Mouse (Mus musculus): ENCODE data around the gene Pltp. TPM values are rescaled to one million over a fixed set of nuclear protein-coding genes. Genes with fewer than 3 reads are reported as not detected.
A peak's percentile ranks its signal among the peaks of the same experiment; 100 is the strongest.
"Not testable (repeated sequence)": the region's sequence is repeated elsewhere in the genome, so short reads cannot be mapped to it uniquely, and the experiment has no call there.

The Pltp gene
- polyA plus RNA-seq, 1 experiment from 2014 or later = 24.9 TPM

DNA sequence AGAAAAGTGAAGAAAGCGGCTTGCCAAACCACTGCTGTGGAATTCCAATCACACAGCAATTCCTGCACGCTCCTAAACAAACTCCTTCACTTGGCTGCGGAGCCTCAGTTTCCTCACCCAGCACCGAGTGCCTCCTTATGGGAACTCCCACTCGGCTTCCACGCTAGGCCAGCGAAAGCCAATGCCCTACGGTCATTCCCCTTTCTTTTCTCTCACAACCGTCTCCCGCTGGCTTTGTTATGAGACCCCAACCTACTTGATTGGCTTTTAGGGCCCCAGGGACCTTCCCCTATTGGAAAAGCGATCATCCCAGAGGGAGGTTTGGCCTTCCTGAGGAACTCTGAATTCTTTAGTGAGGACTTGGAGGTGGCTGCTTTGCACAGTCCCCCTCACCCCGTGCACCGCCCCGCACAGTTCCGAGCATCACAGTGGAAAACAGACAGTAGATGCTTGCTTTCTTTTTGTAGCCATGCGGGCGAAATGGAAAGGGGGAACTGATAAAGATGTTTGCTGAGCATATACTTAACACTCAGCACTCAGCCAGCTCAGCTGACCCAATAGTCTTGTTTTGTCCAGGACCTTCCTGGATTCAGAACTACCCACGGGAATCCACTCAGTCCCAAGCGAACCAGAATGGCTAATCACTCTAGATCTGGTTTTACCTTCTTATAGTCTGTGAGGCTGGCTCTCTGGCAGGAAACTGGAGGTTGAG, 487 bp upstream of the Pltp start:
- WGBS = 4% methylated on average over 19 of the region's 19 CpGs
- Histone ChIP-seq H3K4me3 (peak overlapping the region; percentile 67), H3K4me1 (peaks cover 48% of the 10 kb centered on the region), H3K27ac (peak overlapping the region; percentile 65), H3K9me3 (replicated peaks) (no peaks in the 10 kb centered on the region), H3K36me3 (no peaks in the 10 kb centered on the region), H3K27me3 (ENCODE audit: low read depth, poor library complexity, severe bottlenecking) (peaks cover 71% of the 10 kb centered on the region)
- peak; percentile 51 for DNase-seq (ENCODE audit: low spot score)

DNA sequence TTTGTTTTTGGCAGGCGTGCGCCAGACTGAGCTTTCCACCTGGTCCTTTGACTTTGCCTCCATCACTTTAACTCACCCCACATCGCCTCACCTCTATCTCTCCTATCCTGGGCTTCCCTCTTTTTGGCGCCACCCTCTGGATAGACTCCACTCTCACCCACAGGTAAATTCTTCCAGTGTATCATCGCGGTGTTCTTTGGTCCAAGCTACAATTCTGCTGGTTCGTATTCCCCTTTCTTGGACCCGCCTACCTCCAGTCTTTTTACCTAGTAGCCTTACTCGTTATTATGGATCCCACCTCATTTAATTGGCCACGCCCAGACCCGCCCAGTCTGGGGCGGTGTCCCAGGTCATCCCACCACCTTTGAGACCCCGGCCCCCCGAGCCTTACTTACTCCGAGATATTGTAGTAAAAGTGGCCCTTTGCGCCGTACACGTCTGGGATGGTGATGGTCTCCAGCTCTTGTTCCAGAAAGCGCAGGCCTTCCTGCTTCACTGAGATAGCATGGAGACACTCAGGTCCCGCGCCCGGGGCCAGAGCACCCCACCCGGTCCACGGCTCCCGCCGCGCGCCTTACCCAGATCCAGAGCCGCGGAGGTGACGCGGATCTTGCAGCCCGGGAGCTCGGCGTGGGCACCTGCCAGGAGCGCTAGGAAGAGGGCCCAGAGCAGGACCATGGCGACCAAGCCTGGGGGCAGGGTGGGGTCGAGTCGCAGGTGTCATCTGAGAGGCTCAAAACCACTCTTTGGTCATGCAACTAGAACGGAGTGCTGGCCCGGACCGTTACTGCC, 1.0 kb downstream of the Pltp start:
- peak; percentile 59 for DNase-seq (ENCODE audit: low spot score)
- peaks cover 71% of the 10 kb centered on the region for H3K27me3 ChIP-seq (ENCODE audit: low read depth, poor library complexity, severe bottlenecking)
- H3K9me3 ChIP-seq (replicated peaks) = no peaks in the 10 kb centered on the region
- peaks cover 38% of the 10 kb centered on the region for H3K4me1 ChIP-seq
- H3K36me3 ChIP-seq = no peaks in the 10 kb centered on the region
- peak overlapping the region; percentile 67 for H3K4me3 ChIP-seq
- 1% methylated on average over 42 of the region's 42 CpGs for WGBS
- peak overlapping the region; percentile 46; the same call in 1 of the 2 replicates for H3K27ac ChIP-seq

DNA sequence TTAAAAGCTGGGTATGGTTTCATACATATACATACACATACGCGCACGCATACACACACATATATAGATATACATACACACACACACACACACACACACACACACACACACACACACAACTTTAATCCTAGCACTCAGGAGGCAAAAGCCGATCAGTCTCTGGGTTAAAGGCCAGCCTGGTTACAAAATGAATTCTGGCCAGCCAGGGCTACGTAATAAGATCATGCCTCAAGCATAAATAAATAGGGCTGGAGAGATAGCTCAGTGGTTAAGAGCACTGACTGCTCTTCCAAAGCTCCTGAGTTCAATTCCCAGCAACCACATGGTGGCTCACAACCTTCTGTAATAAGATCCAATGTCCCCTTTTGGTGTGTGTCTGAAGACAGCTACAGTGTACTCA, 1.9 kb downstream of the Pltp start:
- 86% methylated on average over 5 of the region's 5 CpGs for WGBS
- peaks cover 68% of the 10 kb centered on the region for H3K27me3 ChIP-seq (ENCODE audit: low read depth, poor library complexity, severe bottlenecking)
- DNase-seq (ENCODE audit: low spot score); H3K9me3 ChIP-seq (replicated peaks); H3K4me3 ChIP-seq; H3K27ac ChIP-seq; H3K36me3 ChIP-seq: not testable (repeated sequence)
- H3K4me1 ChIP-seq = peaks cover 38% of the 10 kb centered on the region

DNA sequence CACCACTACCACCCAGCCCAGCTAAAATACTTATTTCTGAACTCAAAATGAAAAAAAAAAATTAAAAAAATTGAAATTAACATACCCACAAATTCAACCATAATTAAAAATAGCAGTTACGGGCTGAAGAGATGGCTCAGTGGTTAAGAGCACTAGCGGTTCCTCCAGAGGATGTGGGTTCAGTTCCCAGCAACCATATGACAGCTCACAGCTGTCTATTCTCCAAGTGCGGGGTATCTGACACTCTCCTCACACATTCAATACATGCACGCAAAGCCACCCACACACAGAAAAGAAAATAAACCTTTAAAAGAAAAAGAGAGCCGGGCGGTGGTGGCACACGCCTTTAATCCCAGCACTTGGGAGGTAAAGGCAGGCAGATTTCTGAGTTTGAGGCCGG, 7.5 kb downstream of the Pltp start:
- Histone ChIP-seq H3K4me1 (peaks cover 4% of the 10 kb centered on the region; the same call in 1 of the 2 replicates), H3K27me3 (ENCODE audit: low read depth, poor library complexity, severe bottlenecking) (peaks cover 16% of the 10 kb centered on the region), H3K36me3 (peaks cover 4% of the 10 kb centered on the region; the same call in 1 of the 2 replicates), H3K4me3 (no peak overlapping the region), H3K9me3 (replicated peaks) (no peaks in the 10 kb centered on the region), H3K27ac (no peak overlapping the region)
- DNase-seq (ENCODE audit: low spot score) = no peak
- WGBS = 92% methylated on average over 8 of the region's 8 CpGs

DNA sequence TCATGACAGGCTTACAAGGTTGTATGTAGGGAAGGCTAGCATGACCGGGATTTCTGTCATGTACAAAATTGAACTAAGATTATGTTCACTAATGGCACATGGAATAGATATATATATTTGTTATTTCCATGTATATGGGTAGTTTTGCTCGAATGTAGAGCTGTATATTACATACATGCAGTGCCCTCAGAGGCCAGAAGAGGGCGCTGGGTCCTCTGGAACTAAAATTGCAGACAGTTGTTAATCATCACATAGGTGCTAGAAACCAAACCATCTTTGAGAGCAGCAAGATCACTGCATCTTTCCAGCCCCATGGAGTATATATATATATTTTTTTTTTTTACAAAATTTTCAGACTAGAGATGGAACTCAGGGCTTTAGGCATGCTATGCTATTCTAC, 11.7 kb downstream of the Pltp start:
- peaks cover 9% of the 10 kb centered on the region for H3K36me3 ChIP-seq

DNA sequence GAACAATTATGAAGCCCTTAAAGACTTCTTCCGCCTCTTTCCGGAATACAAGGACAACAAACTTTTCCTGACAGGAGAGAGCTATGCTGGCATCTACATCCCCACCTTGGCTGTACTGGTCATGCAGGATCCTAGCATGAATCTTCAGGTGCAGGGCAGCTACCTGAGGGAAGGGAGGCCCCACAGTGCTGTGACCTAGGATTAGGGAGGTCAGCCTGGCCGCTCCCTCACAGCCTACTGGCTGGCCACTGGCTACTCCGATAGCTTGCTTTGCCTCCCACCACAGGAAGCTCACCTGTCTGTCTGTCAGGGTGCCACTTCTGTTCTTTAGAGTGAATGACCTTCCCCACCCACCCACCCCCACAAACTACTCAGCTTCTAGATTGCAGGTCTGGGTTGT, 22.3 kb downstream of the Pltp start:
- H3K36me3 ChIP-seq = peaks cover 49% of the 10 kb centered on the region
- H3K4me1 ChIP-seq = peaks cover 27% of the 10 kb centered on the region
- H3K4me3 ChIP-seq = peak overlapping the region; percentile 88; the same call in 1 of the 2 replicates
- no peak for DNase-seq (ENCODE audit: low spot score)
- H3K27ac ChIP-seq = no peak overlapping the region
- no peaks in the 10 kb centered on the region for H3K9me3 ChIP-seq (replicated peaks)
- H3K27me3 ChIP-seq (ENCODE audit: low read depth, poor library complexity, severe bottlenecking) = no peaks in the 10 kb centered on the region
- 97% methylated on average over 4 of the region's 4 CpGs for WGBS

More for the DNA sequence above, 11.7 kb downstream of the Pltp start:
- 51% methylated on average over 3 of the region's 3 CpGs for WGBS
- no peaks in the 10 kb centered on the region for H3K4me1 ChIP-seq
- no peaks in the 10 kb centered on the region for H3K27me3 ChIP-seq (ENCODE audit: low read depth, poor library complexity, severe bottlenecking)
- no peak overlapping the region for H3K4me3 ChIP-seq
- DNase-seq (ENCODE audit: low spot score) = no peak
- no peaks in the 10 kb centered on the region for H3K9me3 ChIP-seq (replicated peaks)
- H3K27ac ChIP-seq = no peak overlapping the region

DNA sequence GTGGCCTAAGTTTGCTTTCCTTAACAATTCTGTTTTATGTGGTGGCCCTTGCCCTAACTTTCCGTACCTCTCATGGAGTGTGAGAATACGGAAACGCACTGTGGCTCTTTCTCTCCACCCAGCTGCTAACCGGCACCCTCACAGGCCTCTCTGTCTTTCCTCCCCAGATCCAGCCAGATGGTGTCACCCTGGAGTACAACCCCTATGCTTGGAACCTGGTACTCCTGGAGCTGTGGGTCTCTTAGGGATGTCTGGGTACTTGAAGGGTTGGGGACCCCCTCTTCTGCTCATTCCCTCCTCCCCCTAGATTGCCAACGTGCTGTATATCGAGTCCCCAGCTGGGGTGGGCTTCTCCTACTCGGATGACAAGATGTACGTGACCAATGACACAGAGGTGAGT, 23.0 kb downstream of the Pltp start:
- no peaks in the 10 kb centered on the region for H3K9me3 ChIP-seq (replicated peaks)
- peak overlapping the region; percentile 88 for H3K4me3 ChIP-seq
- no peak for DNase-seq (ENCODE audit: low spot score)
- WGBS = 52% methylated on average over 8 of the region's 8 CpGs
- peaks cover 27% of the 10 kb centered on the region for H3K4me1 ChIP-seq
- peak overlapping the region; percentile 93 for H3K27ac ChIP-seq
- H3K27me3 ChIP-seq (ENCODE audit: low read depth, poor library complexity, severe bottlenecking) = no peaks in the 10 kb centered on the region
- peaks cover 42% of the 10 kb centered on the region for H3K36me3 ChIP-seq

DNA sequence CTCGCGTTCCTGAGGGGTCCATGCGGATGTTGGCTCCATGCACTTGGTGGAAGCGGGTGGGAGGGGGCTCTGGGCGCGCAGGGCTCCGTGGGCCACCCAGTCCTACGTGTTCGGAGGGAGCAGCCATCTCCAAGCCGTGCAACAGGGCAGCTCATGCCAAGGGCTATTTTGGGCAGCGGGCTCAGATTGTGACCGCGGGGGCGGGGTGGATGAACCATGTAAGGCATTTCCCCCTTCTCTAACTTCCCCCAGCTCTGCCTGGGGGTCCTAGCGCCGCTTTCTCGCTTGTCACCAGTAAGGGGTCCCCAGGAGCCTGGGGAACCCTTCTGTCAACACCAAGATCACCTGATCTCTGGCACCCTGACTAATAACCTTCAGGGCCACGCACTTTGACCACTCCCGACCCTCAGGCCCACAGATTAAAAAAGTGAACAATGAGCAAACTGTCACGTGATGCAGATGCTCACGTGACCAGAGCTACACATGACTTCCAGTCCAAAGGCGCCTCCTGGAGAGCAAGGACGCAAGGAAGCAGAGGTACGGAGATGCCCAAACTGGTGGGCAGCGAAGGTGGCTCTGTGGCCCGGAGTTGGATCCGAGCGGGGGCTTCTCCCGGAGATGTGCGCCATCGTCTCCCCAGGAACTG, 24.1 kb downstream of the Pltp start, which contains the start of gene Neurl2:
TSS of gene Neurl2 (minus strand) at position 143 of the 646 bp plus-strand sequence.
- Histone ChIP-seq H3K27ac (peak within 1 kb of the TSS; percentile 93), H3K36me3 (peaks cover 37% of the 10 kb centered on the region), H3K4me3 (peak within 1 kb of the TSS; percentile 88), H3K9me3 (replicated peaks) (no peaks in the 10 kb centered on the region), H3K27me3 (ENCODE audit: low read depth, poor library complexity, severe bottlenecking) (no peaks in the 10 kb centered on the region), H3K4me1 (peaks cover 27% of the 10 kb centered on the region)
- WGBS = under 1% methylated on average over 31 of the region's 31 CpGs
- DNase-seq (ENCODE audit: low spot score) = peak; percentile 96

DNA sequence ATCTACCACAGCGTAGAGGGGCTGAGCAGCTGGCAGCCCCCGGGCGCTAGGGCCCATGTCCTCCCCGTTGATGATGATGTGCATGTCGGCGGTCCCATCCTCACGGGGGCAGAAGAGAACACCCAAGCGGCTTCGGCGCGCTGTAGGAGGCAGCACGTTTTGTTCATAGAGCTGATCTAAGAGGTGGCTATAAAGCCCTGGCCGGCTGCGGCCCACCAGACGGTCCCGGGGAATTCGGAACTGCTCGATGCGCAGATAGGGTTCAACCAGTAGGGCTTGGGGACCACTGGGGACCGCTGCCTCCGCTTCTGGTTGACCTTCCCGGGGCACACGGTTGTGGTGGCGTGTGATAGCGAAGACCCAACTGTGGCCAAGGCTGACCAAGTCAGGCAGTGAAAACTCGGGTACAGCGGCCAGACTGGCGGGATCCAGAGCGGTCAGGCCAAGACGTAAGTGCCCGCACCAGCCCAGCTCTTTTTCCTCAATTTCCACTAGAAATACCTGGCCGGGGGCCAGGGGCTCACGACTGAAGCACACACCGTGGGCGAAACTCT, 24.7 kb downstream of the Pltp start, which contains the start of gene Ctsa:
TSS of gene Ctsa (plus strand) at position 126 of the 554 bp plus-strand sequence.
- 1% methylated on average over 35 of the region's 35 CpGs for WGBS
- peak within 1 kb of the TSS; percentile 93 for H3K27ac ChIP-seq
- H3K36me3 ChIP-seq = peaks cover 37% of the 10 kb centered on the region
- peaks cover 27% of the 10 kb centered on the region for H3K4me1 ChIP-seq
- peak within 1 kb of the TSS; percentile 88 for H3K4me3 ChIP-seq
- no peaks in the 10 kb centered on the region for H3K9me3 ChIP-seq (replicated peaks)
- DNase-seq (ENCODE audit: low spot score) = peak; percentile 79
- H3K27me3 ChIP-seq (ENCODE audit: low read depth, poor library complexity, severe bottlenecking) = no peaks in the 10 kb centered on the region

DNA sequence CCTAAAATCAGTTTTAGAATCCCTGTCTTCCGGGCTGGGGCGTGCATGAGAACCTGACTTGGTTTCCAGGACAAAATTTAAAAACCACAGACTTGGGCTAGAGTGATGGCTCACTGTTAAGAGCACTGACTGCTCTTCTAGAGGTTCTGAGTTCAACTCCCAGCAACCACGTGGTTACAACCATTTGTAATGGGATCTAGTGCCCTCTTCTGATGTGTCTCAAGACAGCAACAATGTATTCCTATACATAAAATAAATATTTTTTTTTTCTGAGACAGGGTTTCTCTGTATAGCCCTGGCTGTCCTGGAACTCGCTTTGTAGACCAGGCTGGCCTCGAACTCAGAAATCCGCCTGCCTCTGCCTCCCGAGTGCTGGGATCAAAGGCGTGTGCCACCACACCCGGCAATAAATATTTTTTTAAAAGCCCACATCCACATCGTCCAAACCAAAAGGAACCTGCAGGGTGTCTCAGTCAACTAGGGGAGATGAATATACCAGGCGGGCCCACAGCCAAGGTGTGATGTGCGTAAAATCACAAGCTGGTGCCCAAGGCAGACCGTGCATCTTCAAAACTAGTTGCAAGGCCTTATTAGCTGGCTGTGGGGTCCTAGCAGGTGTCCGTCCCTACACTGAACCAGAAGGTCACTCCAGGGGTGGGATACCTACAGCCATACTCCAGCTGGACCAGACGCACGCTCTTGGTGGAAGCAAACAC, 25.3 kb downstream of the Pltp start:
- no peaks in the 10 kb centered on the region for H3K9me3 ChIP-seq (replicated peaks)
- peaks cover 37% of the 10 kb centered on the region for H3K36me3 ChIP-seq
- no peak for DNase-seq (ENCODE audit: low spot score)
- WGBS = 65% methylated on average over 16 of the region's 16 CpGs
- peak overlapping the region; percentile 93 for H3K27ac ChIP-seq
- no peaks in the 10 kb centered on the region for H3K27me3 ChIP-seq (ENCODE audit: low read depth, poor library complexity, severe bottlenecking)
- peak overlapping the region; percentile 88 for H3K4me3 ChIP-seq
- peaks cover 27% of the 10 kb centered on the region for H3K4me1 ChIP-seq

DNA sequence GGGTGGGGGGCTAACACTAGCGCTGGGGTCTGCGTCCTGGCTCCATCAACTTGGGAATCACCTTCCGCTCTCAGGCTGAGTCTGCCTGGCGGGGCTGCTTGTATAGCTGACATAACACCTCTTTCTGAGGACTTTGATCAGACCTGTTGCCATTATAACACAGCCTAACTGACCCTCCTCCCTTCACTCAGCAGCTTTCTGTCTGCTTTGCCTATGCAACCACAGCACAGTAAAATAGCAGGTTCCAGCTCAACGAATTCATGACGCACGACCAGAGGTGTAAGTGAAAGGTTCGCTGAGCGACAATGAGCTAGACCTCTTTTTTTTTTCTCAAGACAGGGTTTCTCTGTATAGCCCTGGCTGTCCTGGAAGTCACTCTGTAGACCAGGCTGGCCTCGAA, 26.5 kb downstream of the Pltp start:
- Histone ChIP-seq H3K36me3 (peaks cover 38% of the 10 kb centered on the region), H3K9me3 (replicated peaks) (no peaks in the 10 kb centered on the region), H3K4me1 (peaks cover 27% of the 10 kb centered on the region), H3K4me3 (no peak overlapping the region), H3K27ac (no peak overlapping the region), H3K27me3 (ENCODE audit: low read depth, poor library complexity, severe bottlenecking) (no peaks in the 10 kb centered on the region)
- WGBS = 90% methylated on average over 10 of the region's 10 CpGs
- DNase-seq (ENCODE audit: low spot score) = no peak

DNA sequence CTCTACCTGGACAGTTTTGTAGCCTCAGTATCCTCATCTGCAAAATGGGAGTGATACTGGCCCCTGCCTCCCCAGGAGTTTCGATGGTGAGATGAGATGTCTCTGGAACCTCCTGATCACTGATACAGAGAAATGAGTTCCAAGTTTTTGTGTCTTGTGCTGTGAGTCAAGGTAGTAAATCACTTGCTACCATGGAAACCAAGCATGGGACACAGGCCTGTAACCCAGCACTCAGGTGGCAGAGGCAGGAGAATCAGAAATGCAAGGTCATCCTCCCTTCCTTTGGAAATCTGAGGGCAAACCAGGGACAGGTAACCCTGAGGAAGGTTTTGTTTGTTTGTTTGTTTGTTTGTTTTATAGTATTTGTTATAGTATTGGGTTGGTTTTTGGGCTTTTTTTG, 28.4 kb downstream of the Pltp start:
- Histone ChIP-seq H3K36me3 (peaks cover 47% of the 10 kb centered on the region), H3K27ac (no peak overlapping the region), H3K9me3 (replicated peaks) (no peaks in the 10 kb centered on the region), H3K4me3 (no peak overlapping the region), H3K27me3 (ENCODE audit: low read depth, poor library complexity, severe bottlenecking) (no peaks in the 10 kb centered on the region), H3K4me1 (peaks cover 15% of the 10 kb centered on the region)
- DNase-seq (ENCODE audit: low spot score) = no peak
- WGBS = 89% methylated on average over 1 of the region's 1 CpGs
